Mouse (Mus musculus) embryo, embryonic 9.5 days (tissue): ENCODE measurements around the gene Rnf181.

Experiments
- DNase-seq: peaks from one replicate; pipeline ENCODE4 v3.0.0-alpha.2; 2017; ENCODE audit errors: extremely low spot score

Rnf181 gene

DNA sequence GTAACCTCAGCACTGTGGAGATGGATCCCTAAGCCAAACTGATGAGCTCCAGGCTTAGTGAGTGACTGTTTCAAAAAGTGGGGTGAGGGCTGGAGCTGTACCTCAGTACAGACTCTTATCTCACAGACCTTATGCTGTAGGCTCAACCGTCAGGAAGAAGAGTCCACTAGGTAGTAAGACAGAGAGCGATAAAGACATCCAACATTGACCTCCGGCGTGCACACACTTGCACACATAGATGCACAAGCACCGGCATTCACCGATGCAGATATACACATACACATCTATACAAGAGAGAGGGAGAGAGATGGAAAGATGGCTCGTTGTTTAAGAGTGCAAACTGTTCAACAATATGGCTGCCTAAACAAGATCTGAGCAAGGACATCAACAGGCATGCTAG, 17.2 kb upstream of the Rnf181 start:
- DNase-seq, result no peak

DNA sequence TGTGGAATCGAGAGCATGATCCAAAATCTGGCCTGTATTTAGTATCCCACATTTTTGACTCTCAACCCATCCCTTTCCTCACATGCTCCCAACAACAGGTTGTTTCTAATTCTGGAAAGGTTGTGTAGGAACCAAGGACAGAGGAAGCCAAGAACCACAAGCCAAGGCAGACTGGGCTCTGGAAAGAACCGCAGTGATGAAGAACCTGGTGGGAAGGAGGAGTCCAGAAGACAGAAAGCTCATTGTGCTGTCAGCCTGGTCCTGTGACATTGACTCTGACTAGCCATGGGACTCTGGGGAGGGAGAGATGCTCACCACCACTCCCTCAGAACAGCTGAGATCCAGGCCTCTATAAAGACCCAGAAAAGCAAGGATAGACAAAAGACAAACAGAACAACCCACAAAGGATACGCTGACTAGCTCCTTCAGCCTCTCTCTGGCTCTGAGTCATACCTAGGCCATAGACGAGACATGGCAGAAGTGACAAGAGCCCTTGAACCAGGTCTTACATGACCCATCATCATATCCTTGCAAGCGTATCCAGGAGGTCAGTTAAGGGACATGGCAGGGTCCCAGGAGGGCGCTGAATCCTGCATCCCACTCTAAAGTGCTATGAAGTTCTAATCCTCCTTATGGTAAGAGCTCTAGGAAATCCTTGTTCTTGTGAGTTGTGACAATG, 16.5 kb upstream of the Rnf181 start:
- no peak for DNase-seq

- DNase-seq, result no peak
Observed at GRCm38 (mm10) chr6:72382494-72382893, 15.7 kb upstream of the Rnf181 start.

DNA sequence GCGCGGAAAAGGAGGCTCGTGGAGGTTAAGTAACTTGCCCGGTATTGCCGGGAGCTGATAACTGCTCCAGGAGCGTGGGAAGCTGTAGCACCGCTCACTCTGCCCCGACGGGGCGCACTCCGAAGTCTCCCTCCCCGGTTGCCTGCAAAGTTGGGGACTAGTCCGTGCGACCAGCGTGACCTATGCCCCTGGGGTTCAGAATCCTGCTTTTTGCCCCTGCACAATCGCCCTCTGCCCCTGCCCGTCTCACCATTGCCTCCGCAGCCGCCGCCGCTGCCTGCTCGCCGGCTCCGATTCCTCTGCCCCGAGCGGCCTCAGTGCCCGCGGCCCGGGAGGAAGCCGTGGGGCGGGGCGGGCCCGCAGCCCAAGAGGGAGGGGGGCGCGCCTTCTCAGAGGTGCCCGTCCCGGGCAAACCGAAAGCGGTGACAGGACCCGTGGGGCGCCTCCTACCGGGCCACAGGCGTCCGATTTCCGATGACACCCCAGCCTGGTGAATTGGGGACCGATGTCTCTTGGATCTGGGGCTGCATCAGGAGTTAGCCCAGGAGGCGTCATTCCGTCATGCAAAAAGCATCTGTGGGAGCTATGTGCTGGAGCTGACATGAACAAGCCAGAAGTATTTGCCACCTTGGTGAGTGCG, 13.5 kb upstream of the Rnf181 start, which contains the start of gene Vamp5:
TSS of gene Vamp5 (minus strand) at position 338 of the 640 bp plus-strand sequence.
- peak; percentile 61 for DNase-seq

- no peak for DNase-seq
Observed at GRCm38 (mm10) chr6:72379377-72380130, 12.8 kb upstream of the Rnf181 start.

DNA sequence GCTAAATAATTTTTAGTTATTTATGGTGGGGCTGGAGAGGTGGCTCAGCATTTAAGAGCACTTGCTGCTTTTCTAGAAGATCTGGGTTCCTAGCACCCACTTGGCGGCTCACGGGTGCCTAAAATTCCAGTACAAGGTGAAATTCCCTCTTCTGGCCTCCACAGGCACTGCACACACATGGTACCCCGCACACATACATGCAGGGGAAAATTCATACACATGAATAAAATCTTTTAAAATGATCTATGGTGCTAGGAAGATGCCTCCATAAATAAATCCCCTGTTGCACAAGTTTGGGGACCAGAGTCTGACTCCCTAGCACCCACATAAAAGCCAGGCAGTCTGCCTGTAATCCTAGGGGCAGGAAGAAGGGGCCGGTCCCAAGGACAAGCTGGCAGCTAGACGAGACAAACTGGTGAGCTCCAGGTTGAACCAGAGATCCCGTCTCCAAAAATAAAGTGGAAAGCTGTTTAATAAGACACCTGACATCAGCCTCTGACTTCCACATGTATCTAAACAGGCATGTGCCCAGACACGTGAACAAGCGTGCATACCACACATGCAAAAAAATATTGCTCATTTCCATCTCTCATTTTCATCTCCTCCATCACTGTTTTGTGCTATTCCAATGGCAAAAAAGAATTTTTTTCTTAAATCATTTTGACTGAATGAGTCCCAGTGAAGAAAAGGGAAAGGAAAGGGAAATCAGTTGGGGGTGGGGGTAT, 11.9 kb upstream of the Rnf181 start:
- no peak for DNase-seq

DNA sequence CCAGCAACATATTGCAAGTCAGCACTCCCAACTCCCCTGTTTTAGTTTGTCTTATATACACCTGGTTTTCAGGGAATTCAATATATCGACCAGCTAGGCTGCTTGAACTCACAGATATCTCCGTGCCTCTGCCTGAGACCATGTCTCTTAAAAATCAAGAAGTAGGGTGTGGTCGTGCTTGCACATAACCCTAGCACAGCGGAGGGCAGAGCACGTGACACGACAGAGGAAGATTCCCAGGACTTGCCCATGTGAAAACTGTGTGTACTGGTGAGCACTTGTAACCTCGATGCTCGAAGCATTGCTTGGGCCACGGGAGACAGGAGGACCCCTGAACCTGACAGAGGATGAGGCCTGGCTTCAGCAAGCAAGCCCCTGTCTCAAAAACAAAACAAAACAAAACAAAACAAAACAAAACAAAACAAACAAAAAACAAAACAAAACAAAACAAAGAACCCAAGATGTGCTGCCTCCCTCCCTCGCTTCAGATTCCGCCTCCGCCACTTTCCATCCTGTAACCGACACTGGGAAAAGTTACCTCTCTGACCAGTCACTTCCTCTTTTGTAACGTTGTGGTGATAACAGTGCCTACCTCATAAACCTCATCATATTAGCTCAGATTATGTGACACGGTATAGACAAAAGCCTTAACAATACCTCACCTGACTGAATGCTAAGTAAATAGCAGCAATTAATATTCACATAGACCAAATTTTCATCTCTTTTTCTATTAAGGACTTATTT, 8.2 kb upstream of the Rnf181 start:
- DNase-seq, result no peak

- DNase-seq, result no peak
Observed at GRCm38 (mm10) chr6:72374206-72374605, 7.5 kb upstream of the Rnf181 start.

DNA sequence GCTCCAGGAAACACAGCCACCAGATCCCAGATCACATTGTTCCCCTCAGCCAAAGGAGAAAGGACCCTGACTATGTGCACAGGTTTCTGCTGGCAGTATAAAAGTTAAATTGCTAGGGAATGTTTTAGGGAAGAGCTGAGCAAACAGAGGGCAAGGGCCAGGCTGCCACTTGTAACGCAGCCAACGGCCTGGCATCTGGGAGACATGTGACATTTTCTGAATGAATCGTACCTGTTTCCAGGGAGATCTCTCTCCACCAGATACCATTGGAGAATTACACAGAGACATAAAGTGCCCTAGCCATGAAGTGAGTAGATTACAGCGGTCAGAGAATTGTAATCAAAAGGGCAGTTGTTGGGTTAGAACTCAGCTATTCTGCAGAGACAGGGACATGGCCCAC, 6.4 kb upstream of the Rnf181 start:
- no peak for DNase-seq

- DNase-seq, result no peak
Observed at GRCm38 (mm10) chr6:72371571-72371970, 4.8 kb upstream of the Rnf181 start.

DNA sequence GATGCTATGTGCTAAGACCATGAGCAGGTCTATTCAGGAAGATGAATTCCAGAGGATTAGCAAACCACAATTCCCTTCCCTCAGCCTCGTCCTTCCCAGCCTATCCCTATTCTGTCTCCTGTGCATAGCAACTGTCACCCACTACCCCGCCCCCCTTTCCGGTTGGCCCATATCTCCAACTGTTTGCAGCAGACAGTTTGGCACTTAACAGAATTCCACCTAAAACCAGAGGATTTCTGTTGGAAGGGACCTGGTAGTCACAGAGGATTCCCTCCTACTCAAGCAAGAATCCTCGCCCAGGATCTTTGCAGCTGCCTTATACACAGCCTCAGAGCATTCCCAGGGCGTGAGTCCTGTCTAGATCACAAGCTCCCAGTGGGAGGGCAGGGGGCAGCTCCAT, 4.4 kb upstream of the Rnf181 start:
- no peak for DNase-seq

DNA sequence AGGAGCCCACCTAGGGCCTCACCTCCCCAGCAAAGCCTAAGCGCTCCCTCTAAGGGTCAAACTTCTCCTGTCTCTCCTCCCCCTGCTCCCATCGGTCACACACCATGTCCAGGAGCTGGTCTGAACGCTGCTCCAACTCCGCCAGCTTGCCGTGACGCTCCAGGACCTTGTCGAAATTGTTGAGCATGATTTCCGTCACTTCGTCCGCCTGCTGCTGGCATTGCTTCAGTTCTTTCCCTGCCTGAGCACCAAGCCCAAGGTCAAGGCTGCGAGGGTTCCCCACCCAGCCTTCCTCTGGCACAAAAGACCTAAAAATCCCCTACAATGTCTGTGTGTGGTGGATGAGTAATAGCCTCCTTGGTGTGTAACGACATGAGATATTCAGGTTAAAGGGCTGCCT, 3.3 kb upstream of the Rnf181 start:
- no peak for DNase-seq

DNA sequence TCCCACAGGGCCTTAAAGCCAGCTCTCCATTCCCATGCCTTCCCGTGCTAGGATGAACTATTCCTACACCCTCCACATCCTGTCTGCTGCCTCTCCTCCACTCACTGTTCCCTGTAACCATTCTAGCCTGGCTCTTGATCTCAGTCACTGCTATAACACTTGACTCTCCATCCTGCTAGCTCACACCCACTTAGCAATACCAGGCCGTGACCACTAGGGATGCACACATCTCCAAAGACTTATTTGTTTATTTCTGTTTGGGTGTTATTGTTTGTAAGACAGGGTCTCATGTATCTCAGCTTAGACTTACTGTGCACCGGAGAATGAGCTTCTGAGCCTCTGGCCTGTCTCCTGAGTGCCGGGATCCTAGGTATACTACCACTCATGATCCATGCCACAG, 2.8 kb upstream of the Rnf181 start:
- DNase-seq, result no peak

DNA sequence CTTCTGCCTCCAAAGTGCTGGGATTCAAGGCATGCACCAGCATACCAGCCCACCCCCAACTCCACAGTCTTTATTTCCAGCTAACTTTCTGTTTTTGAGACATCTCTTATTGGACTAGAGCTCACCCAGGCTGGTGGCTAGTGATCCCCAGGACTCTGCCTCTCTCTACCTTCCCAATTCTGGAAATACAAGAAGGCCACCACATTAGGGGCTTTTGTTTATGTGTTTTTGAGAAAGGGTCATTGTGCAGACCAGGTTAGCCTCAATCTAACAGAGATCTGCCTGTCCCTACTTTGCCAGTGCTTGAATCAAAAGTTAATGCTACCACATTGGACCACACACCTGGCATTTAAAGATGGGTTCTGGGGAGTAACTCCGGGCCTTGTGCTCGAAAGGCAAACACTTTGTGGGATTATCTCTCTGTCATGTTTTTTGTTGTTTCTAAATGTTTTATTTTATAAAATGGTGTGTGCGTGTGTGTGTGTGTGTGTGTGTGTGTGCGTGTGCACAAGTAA, 761 bp upstream of the Rnf181 start:
- DNase-seq, result no peak

GRCm38 (mm10) chr6:72366304-72366703, 452 bp downstream of the Rnf181 start:
- DNase-seq, result no peak

DNA sequence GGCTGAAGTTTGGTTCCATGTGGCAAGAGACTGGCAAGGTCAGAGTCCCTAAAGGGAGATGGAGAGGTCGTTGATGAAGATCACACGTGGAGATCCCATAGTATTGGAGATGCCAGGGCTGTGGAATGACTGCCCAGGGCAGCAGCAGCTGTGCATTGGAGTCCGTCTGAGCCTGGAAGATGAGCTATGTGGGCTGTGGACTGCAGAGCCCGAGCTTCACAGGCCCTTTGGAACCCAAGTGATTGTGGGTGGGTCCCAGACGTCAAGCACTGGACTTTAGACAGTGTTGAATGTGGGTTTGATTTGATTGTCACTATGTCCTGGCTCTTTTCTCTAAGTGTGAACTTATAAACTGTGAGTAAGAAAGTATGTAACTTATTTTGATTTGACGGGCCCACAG, 1.8 kb downstream of the Rnf181 start:
- no peak for DNase-seq

DNA sequence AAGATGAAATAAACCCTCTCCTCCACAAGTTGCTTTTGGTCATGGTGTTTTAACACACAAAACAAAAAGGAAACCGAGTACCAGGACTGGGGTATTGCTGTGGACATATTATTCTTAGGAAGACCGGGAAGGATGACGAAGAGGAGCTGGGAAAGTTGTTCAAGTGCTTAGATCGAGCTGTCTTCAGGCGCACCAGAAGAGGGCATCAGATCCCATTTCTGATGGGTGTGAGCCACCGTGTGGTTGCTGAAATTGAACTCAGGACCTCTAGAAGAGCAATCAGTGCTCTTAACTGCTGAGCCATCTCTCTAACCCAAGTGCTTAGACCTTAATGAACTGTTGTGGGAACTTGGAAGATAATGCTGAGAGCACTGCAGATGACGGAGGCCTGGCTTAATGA, 2.7 kb downstream of the Rnf181 start:
- DNase-seq, result no peak

DNA sequence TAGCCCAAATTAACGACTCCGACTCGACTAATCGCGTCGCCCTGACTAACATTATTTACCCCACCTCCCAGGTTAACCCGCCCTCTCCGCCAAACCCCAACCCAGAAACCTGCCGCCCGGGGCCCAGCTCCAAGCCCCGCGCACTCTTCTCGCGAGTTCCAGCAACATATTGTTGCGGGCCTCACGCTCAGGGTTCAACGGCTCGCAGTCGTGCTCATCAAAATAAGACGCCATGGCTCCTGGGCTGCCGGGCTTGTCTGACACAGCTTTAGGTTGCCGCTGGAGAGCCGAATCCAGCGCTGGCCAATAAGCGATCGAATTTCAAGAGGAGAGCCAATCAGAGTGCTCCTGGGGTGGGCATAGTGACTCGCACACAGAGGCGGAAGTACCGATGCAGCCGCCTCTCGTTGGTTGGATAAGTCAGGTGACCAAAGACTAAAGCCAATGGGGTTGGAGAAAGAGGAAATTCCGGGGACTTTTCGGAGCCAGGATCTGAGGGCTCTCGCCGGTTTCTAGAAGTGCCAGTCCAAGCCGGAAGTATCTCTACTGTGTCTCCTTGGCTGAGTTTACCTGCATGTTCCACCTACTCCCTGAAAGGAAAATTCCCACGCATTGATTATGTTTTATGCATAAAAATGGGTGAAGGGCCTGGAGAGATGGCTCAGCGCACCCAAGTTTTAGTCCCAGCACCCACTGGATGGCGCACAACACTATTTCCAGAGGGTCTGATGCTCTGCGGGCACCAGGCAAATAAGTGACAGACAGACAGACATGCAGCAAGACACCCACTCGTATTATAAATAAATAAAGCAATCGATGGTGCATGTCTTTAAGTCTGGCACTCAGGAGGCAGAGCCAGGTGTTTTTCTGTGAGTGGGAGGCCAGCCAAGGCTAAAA, 4.4 kb downstream of the Rnf181 start:
- peak; percentile 94 for DNase-seq

GRCm38 (mm10) chr6:72361121-72361551, 5.6 kb downstream of the Rnf181 start:
- DNase-seq, result no peak

DNA sequence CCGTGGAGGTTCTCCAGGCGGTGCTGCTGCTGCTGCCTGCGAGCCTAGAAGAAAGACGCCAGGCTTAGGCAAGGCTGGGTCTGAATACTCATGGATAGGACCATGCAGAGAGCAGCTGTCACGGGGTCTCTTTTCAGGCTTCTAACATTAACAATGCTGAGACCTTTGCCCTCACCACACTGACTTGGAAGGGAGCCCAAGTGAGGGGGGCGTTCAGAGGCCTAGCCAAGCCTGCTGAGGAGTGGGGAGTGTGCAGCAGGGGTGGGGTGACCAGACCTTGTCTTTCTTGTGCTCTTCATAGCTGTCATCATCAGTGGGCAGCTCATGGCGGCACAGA, 6.2 kb downstream of the Rnf181 start:
- no peak for DNase-seq
